Mouse (Mus musculus) embryonic facial prominence, embryonic 11.5 days (tissue): Measurements from ENCODE around the gene Tbc1d1. TPM values are rescaled to one million over a fixed set of nuclear protein-coding genes. Genes with fewer than 3 reads are reported as not detected.

Source experiments
- ATAC-seq: fragments of 200-750 bp; cut with Nextera tagmentation; replicated peaks from 2 replicates; pipeline ENCODE4 v1.8.0; 2017; ENCODE audit warnings: low read depth; ENCODE audit not compliant: insufficient number of reproducible peaks, low FRiP score, low TSS enrichment
- DNase-seq: peaks from one replicate; pipeline ENCODE4 v3.0.0-alpha.2; 2015; ENCODE audit warnings: low spot score
- H3K27ac ChIP-seq: fragments of 300-500 bp; sonication (generic); replicated peaks from 2 replicates; pipeline ENCODE4 v1.5.1; 2014; ENCODE audit warnings: mild to moderate bottlenecking, low read depth, low read length, control low read depth
- H3K27me3 ChIP-seq: fragments of 300-500 bp; sonication (generic); 2 replicates; pipeline ENCODE4 v1.6.1; 2014; ENCODE audit warnings: mild to moderate bottlenecking, low read length, moderate library complexity, mixed read lengths; ENCODE audit not compliant: control insufficient read depth, insufficient read depth
- H3K36me3 ChIP-seq: fragments of 300-500 bp; sonication (generic); replicated peaks from 2 replicates; pipeline ENCODE4 v1.6.1; 2014; ENCODE audit warnings: low read depth, mild to moderate bottlenecking, low read length, moderate library complexity, mixed read lengths; ENCODE audit not compliant: control insufficient read depth, insufficient read depth
- H3K4me1 ChIP-seq: fragments of 300-500 bp; sonication (generic); 2 replicates; pipeline ENCODE4 v1.6.1; 2014; ENCODE audit warnings: low read length, mixed read lengths; ENCODE audit not compliant: control insufficient read depth, insufficient read depth
- H3K4me2 ChIP-seq: fragments of 300-500 bp; sonication (generic); 2 replicates; pipeline ENCODE4 v1.6.1; 2014; ENCODE audit warnings: low read depth, mild to moderate bottlenecking, control low read depth, low read length, moderate library complexity
- H3K4me3 ChIP-seq: fragments of 300-500 bp; sonication (generic); 2 replicates; pipeline ENCODE4 v1.5.1; 2014; ENCODE audit warnings: low read depth, low read length, control low read depth
- H3K9ac ChIP-seq: fragments of 300-500 bp; sonication (generic); replicated peaks from 2 replicates; pipeline ENCODE4 v1.6.1; 2014; ENCODE audit warnings: mild to moderate bottlenecking, control low read depth, low read length
- H3K9me3 ChIP-seq: fragments of 300-500 bp; sonication (generic); replicated peaks from 2 replicates; pipeline ENCODE4 v1.6.1; 2016; ENCODE audit warnings: mild to moderate bottlenecking, low read length, inconsistent platforms, mixed read lengths; ENCODE audit not compliant: control insufficient read depth
- WGBS: fragments of 180-500 bp; shearing (Covaris S2); extraction: QIAGEN DNeasy Blood & Tissue Kit; methylation state at CpG from one replicate; pipeline ENCODE4 v1.1.7; 2014; 5-methylcytosine and 5-hydroxymethylcytosine counted together
- polyA plus RNA-seq: library from polyadenylated mRNA; unstranded; fragments of >200 nt; fragmentation: Nextera tagmentation; extraction: Ambion mirVana; gene quantifications from 2 replicates; pipeline ENCODE4 v1.2.1, GENCODE M21; 2014

The Tbc1d1 gene
- polyA plus RNA-seq, 1 experiment from 2014 or later: 30.4 TPM

DNA sequence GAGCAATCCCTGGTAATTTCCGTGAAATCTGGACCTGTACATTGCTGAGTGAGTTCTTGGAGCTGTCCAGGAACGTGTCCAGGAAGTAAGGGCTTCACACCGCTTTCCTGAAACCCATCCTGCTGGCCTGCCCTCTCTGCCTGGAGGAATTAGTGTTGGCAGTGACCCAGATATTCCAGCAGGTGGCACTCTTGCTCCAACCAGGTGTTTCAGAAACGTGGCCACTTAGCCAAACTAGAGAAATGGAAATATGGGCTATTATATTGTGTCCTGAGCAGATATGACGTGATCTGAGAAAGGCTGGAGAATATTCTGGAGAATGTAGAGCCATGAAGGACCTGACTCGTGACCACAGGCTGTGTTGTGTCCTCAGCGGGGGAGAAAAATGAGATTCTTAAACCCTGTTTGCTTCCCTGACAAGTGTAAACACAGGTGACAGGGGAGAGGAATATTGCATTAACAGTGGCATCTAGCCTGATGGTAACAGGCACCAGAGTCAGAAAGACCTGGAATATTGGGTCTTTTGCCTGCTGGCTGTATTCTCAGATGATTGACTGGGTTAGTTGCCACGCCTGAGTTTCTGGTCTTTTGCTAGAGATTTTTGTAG is 226.4 kb downstream of the Tbc1d1 start:
- H3K4me2 ChIP-seq: no peak overlapping the region
- peak; percentile 90 for DNase-seq
- no peak overlapping the region for H3K9ac ChIP-seq
- ATAC-seq: peak; percentile 56; the same call in 1 of the 2 replicates
- H3K9me3 ChIP-seq: no peaks in the 10 kb centered on the region
- no peaks in the 10 kb centered on the region for H3K36me3 ChIP-seq
- 11% methylated on average over 8 of the region's 8 CpGs for whole genome bisulfite sequencing
- H3K4me1 ChIP-seq: no peaks in the 10 kb centered on the region; the same call in 1 of the 2 replicates
- no peak overlapping the region; the same call in 1 of the 2 replicates for H3K27ac ChIP-seq
- no peaks in the 10 kb centered on the region for H3K27me3 ChIP-seq
- no peak overlapping the region for H3K4me3 ChIP-seq

DNA sequence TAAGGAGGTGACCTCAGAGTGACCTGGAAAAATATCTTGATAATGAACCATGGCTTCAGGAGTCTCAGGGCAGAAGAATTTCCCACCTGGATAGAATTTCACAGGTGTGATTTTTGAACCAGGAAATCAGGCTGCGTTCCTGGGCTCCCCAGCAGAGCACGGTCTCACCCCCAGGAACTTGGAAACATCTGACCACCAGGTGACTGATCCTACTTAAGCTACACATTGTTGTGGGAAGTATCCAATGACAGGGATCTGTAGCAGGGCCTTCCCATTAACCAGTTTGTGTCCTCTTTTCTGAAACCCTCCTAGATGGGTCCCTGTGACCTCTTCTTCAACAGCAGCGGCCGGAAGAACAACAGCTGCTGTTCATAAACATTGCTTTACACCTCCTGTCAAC is 227.1 kb downstream of the Tbc1d1 start:
- Histone ChIP-seq H3K4me2 (no peak overlapping the region), H3K4me1 (no peaks in the 10 kb centered on the region; the same call in 1 of the 2 replicates), H3K36me3 (no peaks in the 10 kb centered on the region), H3K4me3 (no peak overlapping the region), H3K9me3 (no peaks in the 10 kb centered on the region), H3K27ac (no peak overlapping the region; the same call in 1 of the 2 replicates), H3K27me3 (no peaks in the 10 kb centered on the region), H3K9ac (no peak overlapping the region)
- ATAC-seq (peak; percentile 34; the same call in 1 of the 2 replicates), DNase-seq (peak; percentile 40)
- 25% methylated on average over 4 of the region's 4 CpGs for WGBS

DNA sequence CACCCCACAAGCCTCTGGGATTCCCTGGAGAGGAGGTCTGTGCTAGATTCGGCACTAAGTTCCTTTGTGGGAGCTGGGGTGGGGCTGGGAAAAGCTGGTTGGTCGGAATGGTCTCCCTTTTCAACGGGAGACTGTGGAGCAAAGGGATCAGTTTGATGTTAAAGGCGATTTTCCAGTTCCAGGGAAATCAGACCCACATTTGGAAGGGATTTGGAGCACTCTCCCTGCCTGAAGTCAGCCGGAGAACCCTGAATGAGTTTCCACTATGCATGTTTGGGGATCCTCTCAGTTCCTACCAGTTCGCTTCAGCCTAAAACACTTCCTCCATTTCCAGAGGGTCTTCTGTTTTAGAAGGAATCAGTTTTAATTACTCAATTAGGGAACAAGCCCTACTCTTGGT is 228.4 kb downstream of the Tbc1d1 start:
- WGBS: 48% methylated on average over 6 of the region's 6 CpGs
- Histone ChIP-seq H3K4me2 (no peak overlapping the region), H3K27me3 (no peaks in the 10 kb centered on the region), H3K36me3 (no peaks in the 10 kb centered on the region), H3K9ac (no peak overlapping the region), H3K27ac (no peak overlapping the region), H3K4me3 (no peak overlapping the region), H3K4me1 (no peaks in the 10 kb centered on the region; the same call in none of the 2 replicates), H3K9me3 (no peaks in the 10 kb centered on the region)
- ATAC-seq: no peak
- peak; percentile 35 for DNase-seq

- DNase-seq (no peak), ATAC-seq (no peak)
- H3K4me1 ChIP-seq: no peaks in the 10 kb centered on the region; the same call in 1 of the 2 replicates
- no peaks in the 10 kb centered on the region for H3K36me3 ChIP-seq
- no peak overlapping the region for H3K27ac ChIP-seq
- WGBS: 79% methylated on average over 3 of the region's 3 CpGs
- H3K9me3 ChIP-seq: no peaks in the 10 kb centered on the region
- H3K4me2 ChIP-seq: no peak overlapping the region
- H3K9ac ChIP-seq: no peak overlapping the region
- no peak overlapping the region for H3K4me3 ChIP-seq
- no peaks in the 10 kb centered on the region for H3K27me3 ChIP-seq
Measured at GRCm38 (mm10) chr5:64386996-64387395, 230.9 kb downstream of the Tbc1d1 start.

- Histone ChIP-seq H3K4me1 (no peaks in the 10 kb centered on the region; the same call in 1 of the 2 replicates), H3K4me2 (no peak overlapping the region), H3K27ac (no peak overlapping the region; the same call in 1 of the 2 replicates), H3K36me3 (no peaks in the 10 kb centered on the region), H3K27me3 (no peaks in the 10 kb centered on the region), H3K4me3 (no peak overlapping the region), H3K9me3 (no peaks in the 10 kb centered on the region), H3K9ac (no peak overlapping the region)
- ATAC-seq: peak; percentile 60
- peak; percentile 46 for DNase-seq
- WGBS: 17% methylated on average over 6 of the region's 6 CpGs
Measured at GRCm38 (mm10) chr5:64389202-64389929, 233.3 kb downstream of the Tbc1d1 start.

GRCm38 (mm10) chr5:64391346-64391745 is 235.2 kb downstream of the Tbc1d1 start:
- Histone ChIP-seq H3K36me3 (no peaks in the 10 kb centered on the region), H3K4me1 (no peaks in the 10 kb centered on the region; the same call in 1 of the 2 replicates), H3K4me3 (no peak overlapping the region), H3K27me3 (no peaks in the 10 kb centered on the region), H3K27ac (no peak overlapping the region), H3K4me2 (no peak overlapping the region), H3K9ac (no peak overlapping the region), H3K9me3 (no peaks in the 10 kb centered on the region)
- 30% methylated on average over 4 of the region's 4 CpGs for WGBS
- ATAC-seq (no peak), DNase-seq (no peak)

DNA sequence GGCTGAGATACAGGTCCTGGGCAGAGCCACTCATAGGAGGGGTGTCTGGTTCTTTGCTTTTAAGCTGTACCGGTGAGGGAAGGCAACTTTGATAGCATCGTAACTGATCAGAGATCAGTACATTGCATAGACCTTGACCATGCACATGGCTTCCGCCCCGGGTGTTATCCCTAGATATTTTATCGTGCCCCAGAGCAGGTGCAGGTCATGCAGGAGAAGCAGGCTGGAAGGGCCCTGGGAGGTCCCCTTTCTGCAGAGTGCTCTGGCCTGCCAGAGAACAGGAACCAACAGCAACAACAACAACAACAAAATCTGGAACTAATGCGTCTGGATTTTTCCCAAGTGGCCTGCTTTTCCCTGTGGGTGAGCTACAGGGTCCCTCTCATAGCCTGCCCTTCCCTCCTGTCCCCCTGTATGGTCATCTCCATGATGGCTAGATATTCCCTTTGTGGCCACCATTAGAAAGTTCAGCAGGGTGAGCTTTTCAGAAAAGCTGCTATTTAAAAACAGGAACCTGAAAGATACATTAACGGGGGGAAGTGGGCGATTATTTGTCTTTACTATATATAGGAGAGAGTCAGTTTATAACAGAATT is 236.4 kb downstream of the Tbc1d1 start:
- Histone ChIP-seq H3K27me3 (no peaks in the 10 kb centered on the region), H3K4me3 (no peak overlapping the region), H3K27ac (no peak overlapping the region), H3K4me2 (no peak overlapping the region), H3K36me3 (no peaks in the 10 kb centered on the region), H3K9ac (no peak overlapping the region), H3K9me3 (no peaks in the 10 kb centered on the region), H3K4me1 (no peaks in the 10 kb centered on the region; the same call in 1 of the 2 replicates)
- DNase-seq (no peak), ATAC-seq (no peak)
- 89% methylated on average over 8 of the region's 8 CpGs for WGBS

- Histone ChIP-seq H3K27me3 (no peaks in the 10 kb centered on the region), H3K4me1 (no peaks in the 10 kb centered on the region; the same call in 1 of the 2 replicates), H3K4me2 (no peak overlapping the region), H3K9ac (no peak overlapping the region), H3K4me3 (no peak overlapping the region), H3K36me3 (no peaks in the 10 kb centered on the region), H3K27ac (no peak overlapping the region), H3K9me3 (no peaks in the 10 kb centered on the region)
- no peak for DNase-seq
- no peak for ATAC-seq
- 79% methylated on average over 4 of the region's 4 CpGs for WGBS
Measured at GRCm38 (mm10) chr5:64393530-64393929, 237.4 kb downstream of the Tbc1d1 start.
